Mouse (Mus musculus) mouse embryonic stem cell (cell line): ENCODE data around the gene Cbx7.
"Not testable (repeated sequence)": the region's sequence is repeated elsewhere in the genome, so short reads cannot be mapped to it uniquely, and the experiment has no call there.

Experiments
- in situ Hi-C, 2 experiments: fragments of 300-500 bp; cut with MboI; formaldehyde crosslinking; loops; 1 replicate in 1 of 2; 3 replicates in 1 of 2; pipeline ENCODE4 v1.14.3; 2019 to 2020; ENCODE audit warnings: low sequenced_read_pairs in 2 of 2, low pct_unique_long_range_greater_than_20kb in 1 of 2, mixed read lengths in 1 of 2; ENCODE audit not compliant: unreplicated experiment in 1 of 2

Gene Cbx7

DNA sequence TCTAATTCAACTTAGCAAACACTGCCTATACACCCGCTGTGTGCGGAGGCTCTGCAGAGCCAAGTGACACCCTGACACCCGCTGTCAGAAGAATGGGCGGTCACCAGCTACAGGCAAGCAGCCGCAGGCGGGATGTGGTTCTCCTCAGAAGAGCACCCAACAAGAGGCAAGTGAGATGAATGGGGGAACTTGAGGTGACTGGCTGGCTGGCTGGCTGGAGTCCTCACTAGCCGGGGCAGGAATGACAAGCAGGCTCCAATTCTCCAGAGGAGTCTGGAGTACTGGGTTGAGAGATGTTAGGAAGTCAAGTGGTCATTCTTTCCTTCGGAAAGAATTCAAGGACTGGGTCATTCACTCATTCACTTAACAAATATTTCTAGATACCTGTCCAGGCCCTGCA is 14.4 kb downstream of the Cbx7 start:
- in situ Hi-C loops = no loop called here

DNA sequence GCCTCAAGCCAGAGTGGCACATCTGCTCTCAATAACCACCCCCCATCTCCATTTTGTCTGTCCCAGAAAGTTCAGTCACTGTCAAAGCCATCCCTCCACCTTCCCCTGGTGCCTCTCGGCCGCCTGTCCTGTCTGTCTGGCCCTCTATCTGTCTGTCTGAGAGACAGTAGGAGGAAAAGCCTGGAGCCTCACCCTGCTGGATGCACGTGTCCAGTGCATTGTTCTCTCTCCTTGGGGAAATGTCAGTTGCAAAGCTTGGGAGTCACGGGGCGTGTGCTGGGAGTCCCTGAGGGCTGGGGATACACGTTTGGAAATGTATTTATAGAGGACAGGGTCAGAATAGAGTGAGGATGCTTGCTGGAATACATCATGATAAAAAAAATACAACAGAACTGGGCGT is 17.4 kb downstream of the Cbx7 start:
- in situ Hi-C loops = no loop called here

- in situ Hi-C loops = no loop called here
These were observed 18.3 kb downstream of the Cbx7 start for GRCm38 (mm10) chr15:79952504-79953231.

- in situ Hi-C loops = no loop called here
These were observed 19.0 kb downstream of the Cbx7 start for GRCm38 (mm10) chr15:79951730-79952503.

DNA sequence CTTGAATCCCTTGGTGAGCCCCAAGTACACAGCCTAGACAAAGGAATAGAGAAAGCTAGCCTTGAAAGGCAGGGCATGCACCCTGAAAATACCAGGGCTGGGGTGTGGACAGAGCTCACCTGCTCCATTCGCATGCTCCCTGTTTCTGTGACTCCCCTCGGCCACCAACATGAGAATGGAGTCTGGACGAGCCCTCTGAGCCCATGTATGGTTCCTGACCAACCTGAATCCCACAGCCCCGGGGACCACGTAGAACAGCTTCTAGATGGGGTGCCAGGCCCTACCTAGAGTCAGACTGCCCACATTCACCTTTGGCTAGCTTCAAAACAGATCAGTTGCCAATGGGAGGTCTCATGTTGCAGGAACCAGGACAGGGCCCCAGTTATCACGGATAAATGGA is 19.7 kb downstream of the Cbx7 start:
- in situ Hi-C loops = no loop called here

- in situ Hi-C loops = no loop called here
These were observed 20.5 kb downstream of the Cbx7 start for GRCm38 (mm10) chr15:79950250-79951025.

DNA sequence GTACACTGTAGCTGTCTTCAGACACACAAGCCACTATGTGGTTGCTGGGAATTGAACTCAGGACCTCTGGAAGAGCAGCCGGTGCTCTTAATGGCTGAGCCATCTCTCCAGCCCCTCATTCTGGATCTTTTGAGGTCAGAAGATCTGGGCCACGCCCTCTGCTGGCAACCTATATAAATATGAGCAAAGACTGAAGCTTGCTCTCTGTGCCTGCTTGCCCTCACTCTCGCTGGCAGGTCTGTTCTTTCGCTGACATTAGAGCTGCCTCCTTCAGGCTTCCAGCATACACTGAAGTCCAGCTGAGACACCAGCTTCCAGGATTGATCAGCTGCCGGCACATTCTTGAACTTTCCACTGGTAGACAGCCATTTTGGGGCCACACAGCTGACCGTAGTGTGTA is 23.2 kb downstream of the Cbx7 start:
- in situ Hi-C loops = loop anchor here in 1 of 2 experiments (10.0 kb wide), 2 partner anchors 67 to 117 kb away; partner anchors contain the start of gene Pdgfb

GRCm38 (mm10) chr15:79946790-79947189 is 24.1 kb downstream of the Cbx7 start:
- in situ Hi-C loops = loop anchor here in 1 of 2 experiments (10.0 kb wide), 2 partner anchors 68 to 118 kb away; partner anchors contain the start of gene Pdgfb

DNA sequence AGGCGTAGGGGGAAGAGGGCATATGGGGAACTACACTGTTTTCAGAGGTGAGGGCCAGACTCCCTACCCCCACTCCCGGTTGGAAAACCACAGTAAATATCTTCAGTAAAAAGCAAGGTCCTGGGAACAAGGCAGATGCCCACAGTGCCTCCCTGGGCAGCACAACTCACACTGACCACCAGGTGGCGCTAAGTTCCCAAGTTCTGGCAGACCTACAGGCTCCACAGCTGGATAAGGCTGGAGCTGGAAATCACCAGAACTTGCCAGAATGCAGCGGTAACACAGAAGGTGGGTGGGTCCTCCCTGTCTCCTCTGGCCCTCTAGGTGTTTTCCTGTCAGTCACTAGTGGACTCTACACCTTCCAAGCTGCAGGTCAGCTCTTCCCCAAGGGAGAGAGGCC is 24.9 kb downstream of the Cbx7 start:
- in situ Hi-C loops = loop anchor here in 1 of 2 experiments (10.0 kb wide), 2 partner anchors 69 to 119 kb away; partner anchors contain the start of gene Pdgfb

GRCm38 (mm10) chr15:79944948-79945347 is 26.0 kb downstream of the Cbx7 start:
- in situ Hi-C loops = loop anchor here (5.0 to 10.0 kb wide), 3 partner anchors 70 to 120 kb away; partner anchors contain the start of gene Pdgfb (in 1 of the 2)

GRCm38 (mm10) chr15:79943584-79943983 is 27.3 kb downstream of the Cbx7 start:
- in situ Hi-C loops = loop anchor here (5.0 to 10.0 kb wide), 3 partner anchors 71 to 121 kb away; partner anchors contain the start of gene Pdgfb (in 1 of the 2)

DNA sequence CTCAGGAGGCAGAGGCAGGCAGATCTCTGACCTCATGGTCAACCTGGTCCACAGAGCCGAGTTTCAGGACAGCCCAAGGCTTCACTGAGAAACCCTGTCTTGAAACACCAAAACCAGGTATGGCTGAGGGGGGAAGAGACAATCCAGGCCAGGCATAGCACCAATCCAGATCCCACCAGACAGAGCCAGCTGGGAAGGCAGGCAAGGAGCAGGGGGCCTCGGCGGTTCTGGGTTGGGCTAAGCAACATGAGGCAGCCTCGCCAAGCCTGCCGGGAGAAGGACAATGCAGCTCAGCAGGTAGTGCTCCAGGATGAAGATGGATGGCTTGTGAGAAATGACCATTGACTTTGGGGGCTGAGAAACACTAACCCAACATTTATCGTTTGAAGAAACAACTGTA is 28.4 kb downstream of the Cbx7 start:
- in situ Hi-C loops = loop anchor here (5.0 to 10.0 kb wide), 3 partner anchors 72 to 122 kb away; partner anchors contain the start of gene Pdgfb (in 1 of the 2)

DNA sequence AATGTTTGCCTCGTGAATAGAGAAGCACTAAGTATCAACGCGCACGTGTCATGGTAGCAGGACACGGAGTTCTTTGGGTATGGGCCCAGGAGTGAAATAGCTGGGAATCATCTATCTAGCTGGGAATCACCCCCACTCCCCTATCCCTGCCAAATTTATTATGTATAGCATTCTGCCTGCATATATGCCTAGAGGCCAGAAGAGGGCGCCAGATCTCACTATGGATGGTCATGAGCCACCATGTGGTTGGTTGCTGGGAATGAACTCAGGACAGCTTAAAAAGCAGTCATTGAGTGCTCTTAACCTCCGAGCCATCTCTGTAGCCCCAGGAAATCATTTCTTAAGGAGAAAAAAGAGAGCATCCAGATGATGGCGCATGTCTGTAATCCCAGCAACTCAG is 30.0 kb downstream of the Cbx7 start:
- in situ Hi-C loops = loop anchor here (5.0 to 10.0 kb wide), 3 partner anchors 74 to 124 kb away; partner anchors contain the start of gene Pdgfb (in 1 of the 2)

DNA sequence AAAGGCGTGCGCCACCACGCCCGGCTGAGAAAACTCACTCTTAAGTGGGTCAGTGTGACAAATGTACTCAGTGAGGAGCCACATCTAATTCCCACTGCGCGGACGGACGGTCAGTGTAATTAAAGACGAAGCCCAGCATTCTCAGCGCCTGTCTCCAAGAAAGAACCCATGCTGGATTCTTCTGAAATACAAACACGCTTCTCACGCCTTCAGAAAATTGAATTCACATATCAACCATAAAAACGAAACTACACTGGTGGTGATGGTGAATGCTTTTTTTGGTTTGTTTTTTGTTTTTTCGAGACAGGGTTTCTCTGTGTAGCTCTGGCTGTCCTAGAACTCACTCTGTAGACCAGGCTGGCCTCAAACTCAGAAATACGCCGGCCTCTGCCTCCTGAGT is 31.0 kb downstream of the Cbx7 start:
- in situ Hi-C loops = loop anchor here (5.0 to 10.0 kb wide), 3 partner anchors 75 to 125 kb away; partner anchors contain the start of gene Pdgfb (in 1 of the 2)

GRCm38 (mm10) chr15:79939501-79939900 is 31.4 kb downstream of the Cbx7 start:
- in situ Hi-C loops = not testable (repeated sequence)

GRCm38 (mm10) chr15:79939020-79939419 is 31.9 kb downstream of the Cbx7 start:
- in situ Hi-C loops = no loop called here

DNA sequence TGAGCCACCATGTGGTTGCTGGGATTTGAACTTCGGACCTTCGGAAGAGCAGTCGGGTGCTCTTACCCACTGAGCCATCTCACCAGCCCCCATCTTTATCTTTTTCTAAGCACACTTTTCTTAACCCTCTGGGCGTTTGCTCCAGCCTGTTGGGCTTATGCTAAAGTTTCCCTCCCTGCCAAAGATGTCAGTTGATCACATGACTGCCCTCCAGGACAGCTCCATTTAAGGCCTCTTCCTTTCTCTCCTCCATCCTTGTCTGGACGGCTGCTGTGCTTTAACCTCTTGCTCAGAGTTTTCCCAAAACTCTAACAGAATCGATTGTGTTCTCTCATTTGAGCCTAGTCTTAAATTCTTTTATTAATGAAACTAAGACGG is 34.6 kb downstream of the Cbx7 start:
- in situ Hi-C loops = no loop called here

DNA sequence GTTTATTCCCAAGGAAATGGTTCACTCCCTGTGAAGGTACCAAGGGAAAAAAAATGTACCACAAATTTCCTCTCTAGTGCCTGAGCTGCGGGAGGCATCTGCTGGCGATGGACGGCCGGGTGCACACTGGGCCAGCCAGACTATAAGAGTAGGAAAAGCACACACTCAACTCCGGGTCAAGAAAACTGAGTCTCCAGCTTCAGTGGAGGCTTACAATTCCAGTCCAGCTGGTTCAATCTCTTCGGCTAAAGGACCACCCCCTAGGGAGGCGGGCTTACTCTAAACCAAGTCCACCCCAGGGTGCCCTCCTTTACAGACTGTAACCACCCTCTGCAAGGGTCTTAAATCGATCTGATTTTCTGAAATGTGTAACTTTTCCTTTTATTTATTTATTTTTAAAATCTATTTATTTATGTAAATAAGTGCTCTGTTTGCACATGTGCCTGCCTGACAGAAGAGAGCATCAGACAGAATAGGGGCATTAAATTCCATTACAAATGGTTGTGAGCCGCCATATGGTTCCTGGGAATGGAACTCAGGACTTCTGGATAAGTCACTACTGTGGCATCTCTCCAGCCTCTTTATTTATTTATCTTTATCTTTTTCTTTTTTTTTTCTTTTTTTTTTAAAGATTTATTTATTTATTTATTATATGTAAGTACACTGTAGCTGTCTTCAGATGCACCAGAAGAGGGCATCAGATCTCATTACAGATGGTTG is 35.1 kb downstream of the Cbx7 start:
- in situ Hi-C loops = no loop called here
